Mouse (Mus musculus) thymus, adult 2 months (tissue): ENCODE measurements at regions not wholly inside any gene's neighbourhood (a gene's known extent, or its start where the extent isn't known, plus 50 kb on each side); places are given as distances from the start of the nearest gene placed in this dataset.
"Not testable (repeated sequence)": the region's sequence is repeated elsewhere in the genome, so short reads cannot be mapped to it uniquely, and the experiment has no call there.

ENCODE experiments used
- CTCF ChIP-seq: fragments of 200-500 bp; IDR thresholded peaks from 2 replicates; pipeline ENCODE4 v1.5.1; 2012; ENCODE audit warnings: mild to moderate bottlenecking, control low read depth, low read length, moderate library complexity, borderline replicate concordance; ENCODE audit not compliant: control insufficient read depth, poor library complexity, insufficient read depth; ENCODE audit errors: extremely low read depth
- POLR2A ChIP-seq: fragments of 200-500 bp; IDR thresholded peaks from 2 replicates; pipeline ENCODE4 v1.6.1; 2012; ENCODE audit warnings: mild to moderate bottlenecking, low read length, control low read depth, moderate library complexity; ENCODE audit not compliant: control insufficient read depth, poor library complexity, insufficient read depth; ENCODE audit errors: extremely low read depth

GRCm38 (mm10) chr6:53182131-53182530 lies 104.9 kb upstream of the Creb5 start:
- TF ChIP-seq POLR2A, CTCF: not testable (repeated sequence)
